Mouse (Mus musculus) retina, postnatal 1 day (tissue): Measurements from ENCODE around the gene Ifna13.
A peak's percentile ranks its signal among the peaks of the same experiment; 100 is the strongest.

ENCODE experiments used
- DNase-seq: peaks from one replicate; pipeline ENCODE4 v3.0.0-alpha.2; 2012

Ifna13 gene

DNA sequence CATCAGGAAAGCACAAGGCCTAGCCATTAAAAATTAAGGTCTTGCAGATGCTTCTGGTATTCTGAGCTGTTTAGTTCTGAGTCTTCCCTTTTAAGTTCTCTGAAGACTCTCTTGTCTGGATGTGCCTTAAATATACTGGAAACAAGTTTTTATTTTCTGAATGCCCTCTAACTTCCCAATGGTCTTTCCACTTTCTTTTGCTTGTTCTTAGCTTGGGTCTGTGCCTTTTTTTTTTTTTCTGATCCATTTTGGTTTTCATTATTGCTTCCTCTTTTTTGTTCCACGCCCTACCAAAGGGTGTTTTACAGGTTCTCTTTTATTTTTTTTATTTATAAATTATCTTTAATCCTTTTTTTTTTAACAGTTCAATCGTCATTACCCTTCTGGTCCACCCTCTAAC lies at the start of gene Ifna13:
Ifna13 (minus strand) TSS at position 101 of the 400 bp plus-strand sequence.
- no peak for DNase-seq

DNA sequence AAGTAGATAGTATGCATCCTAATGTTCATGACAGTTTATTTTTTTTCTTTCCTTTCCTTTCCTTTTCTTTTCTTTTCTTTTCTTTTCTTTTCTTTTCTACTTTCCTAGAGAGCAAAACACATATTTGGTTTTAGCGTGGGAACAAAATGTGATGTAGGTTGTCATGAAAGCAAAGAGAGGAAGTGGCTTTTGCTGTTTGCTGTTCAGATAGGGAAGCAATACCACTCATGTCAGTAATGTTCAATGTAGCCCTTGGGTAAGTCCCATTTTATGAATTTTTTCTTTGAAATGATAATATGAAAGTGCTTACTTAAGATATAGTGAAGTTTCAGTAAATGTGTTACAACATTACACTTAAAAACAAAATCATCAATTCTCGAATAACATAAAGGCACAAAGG lies 49.1 kb upstream of the Ifna13 start:
- no peak for DNase-seq

DNA sequence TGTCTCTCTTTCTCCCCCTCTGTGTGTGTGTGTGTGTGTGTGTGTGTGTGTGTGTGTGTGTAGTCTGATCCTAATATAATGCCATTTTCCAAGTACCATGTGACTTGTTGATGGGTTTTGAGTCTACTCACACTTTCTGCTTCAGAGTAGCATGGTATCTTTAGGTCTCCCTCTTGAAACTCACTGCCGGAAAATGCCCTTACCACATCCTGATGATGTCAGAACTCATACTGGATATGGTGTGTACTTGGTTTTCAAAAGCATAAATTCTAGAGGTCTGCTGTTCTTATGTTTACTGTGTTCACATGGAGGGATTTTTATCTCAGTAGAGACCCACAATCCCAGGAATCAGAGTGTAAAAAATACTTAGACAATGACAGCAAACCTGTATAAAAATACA lies 48.3 kb upstream of the Ifna13 start:
- DNase-seq, result no peak

DNA sequence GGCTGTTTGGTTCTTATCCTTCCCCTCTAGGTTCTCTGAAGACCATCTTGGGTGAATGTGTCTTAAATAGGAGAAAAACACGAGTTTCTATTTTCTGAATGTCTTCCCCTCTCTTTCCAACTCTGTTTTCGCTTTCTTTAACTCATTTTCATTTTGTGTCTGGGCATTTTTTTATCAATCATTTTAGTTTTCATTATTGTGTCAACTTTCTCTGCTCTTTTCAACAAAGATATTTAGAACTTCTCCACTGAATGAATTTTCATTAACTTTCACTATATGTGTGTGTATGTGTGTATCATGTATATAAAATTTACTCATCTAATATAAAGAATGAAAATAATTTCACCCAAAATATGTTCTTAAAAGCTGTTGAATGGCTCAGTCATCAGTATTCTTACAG lies 47.0 kb upstream of the Ifna13 start, which contains the start of gene Ifnab:
Ifnab (minus strand) TSS at position 101 of the 400 bp plus-strand sequence.
- no peak for DNase-seq

DNA sequence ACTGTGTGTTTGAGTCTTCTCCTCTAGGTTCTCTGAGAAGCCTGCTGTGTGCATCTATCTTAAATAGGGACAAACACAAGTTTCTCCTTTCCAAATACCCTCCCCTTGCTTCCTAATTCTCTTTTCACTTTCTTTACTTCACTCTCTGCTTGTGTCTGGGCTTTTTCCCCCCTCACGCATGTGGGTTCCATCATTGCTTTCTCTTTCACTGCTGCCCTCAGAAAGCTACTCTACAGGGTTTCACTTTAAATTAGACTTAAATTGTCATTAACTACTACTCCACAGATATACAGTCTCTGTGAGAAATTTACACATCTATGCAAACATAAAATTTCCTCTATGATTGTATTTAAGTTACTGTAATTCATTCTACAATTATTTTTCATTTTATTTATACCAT lies 39.6 kb upstream of the Ifna13 start, which contains the start of gene Ifna2:
Ifna2 (minus strand) TSS at position 101 of the 400 bp plus-strand sequence.
- no peak for DNase-seq

DNA sequence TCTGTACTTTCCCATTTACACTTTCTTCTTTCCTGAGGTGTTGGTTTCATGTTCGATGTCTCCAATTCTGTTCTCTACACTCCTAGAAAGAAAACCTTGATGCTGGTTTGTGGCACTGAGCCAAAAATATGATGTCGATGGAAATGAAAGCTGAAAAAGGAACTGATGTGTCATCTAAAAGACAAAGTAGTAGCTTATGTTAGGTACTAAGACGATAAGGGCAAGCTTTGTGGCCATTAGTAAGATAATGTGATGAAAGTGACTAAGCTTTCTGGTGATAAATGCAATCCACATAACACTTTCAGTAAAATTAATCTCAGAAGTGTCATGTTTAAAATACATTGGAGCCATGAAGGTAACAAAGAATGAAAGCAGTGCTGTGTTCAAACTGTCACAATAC lies 37.1 kb upstream of the Ifna13 start:
- no peak for DNase-seq

DNA sequence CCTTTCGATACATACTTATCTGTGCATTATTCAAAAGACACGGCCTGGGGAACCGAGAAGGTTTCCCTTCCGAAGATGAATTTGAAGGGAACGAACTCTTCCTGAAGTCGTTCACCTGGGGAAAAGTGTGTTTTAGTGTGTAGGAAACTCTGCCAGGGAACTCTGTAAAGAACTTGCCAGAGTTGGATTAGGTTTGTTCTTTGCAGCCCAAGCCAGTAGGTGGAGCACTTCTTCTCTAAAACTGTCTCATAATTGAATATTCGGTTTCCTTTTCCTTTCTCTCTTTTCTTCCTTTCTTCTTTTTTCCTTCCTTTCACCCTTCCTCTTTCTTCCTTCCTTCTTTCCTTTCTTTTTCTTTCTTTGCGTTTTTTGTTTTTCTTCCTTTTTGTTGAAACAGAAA lies 36.1 kb upstream of the Ifna13 start:
- DNase-seq, result peak; percentile 33

DNA sequence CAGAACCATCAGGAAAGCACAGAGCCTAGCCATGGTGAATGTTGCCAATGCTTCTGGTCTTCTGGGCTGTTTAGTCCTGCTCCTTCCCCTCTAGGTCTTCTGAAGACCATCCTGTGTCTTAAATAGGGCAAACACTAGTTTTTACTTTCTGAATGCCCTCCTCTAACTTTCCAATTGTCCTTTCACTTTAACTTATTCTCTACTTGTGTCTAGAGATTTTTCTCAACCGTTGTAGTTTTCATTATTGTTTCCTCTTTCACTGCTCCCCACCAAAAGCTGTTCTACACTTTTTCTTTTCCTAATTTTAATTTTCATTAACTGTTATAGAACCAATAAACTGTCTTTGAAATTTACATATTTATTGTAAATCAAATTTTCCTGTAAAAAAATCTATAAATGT lies 32.6 kb upstream of the Ifna13 start, which contains the start of gene Ifna16:
Ifna16 (minus strand) TSS at position 101 of the 400 bp plus-strand sequence.
- DNase-seq, result no peak

DNA sequence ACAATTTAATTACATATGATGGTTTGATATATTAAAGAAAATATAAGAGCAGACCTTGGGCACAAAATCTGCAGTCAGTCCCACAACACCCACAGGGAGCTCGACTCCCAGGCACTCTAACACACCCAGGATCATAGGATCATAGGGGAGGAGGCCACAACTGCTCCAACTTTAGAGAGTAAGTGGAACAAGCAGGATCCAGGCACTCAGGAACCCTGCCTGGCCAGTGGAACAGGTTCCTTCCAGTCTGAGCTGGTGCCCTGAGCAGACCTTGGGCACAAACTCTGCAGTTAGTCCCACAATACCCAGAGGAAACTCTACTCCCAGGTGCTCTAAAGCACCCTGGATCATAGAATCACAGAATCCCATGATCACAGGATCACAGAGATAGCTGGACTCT lies 11.2 kb upstream of the Ifna13 start:
- DNase-seq, result no peak

DNA sequence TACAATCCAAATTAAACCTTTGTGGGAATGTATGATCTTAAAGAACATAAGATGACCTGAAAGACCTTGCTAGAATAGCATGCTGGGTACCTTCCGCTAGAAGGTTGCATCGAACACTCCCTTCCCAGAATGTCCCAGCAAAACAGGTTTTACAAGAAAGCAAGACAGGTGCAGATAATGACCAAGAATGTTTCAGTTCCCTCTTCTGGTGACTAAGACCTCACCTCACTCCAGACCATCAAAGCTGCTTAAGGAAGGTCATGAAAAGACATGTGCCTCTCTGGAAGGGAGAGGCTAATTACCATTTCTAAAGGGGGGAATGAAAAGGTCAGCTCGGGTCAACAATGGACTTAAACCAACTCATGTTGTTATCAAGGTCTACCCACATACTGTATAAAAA lies 9.4 kb upstream of the Ifna13 start:
- no peak for DNase-seq

DNA sequence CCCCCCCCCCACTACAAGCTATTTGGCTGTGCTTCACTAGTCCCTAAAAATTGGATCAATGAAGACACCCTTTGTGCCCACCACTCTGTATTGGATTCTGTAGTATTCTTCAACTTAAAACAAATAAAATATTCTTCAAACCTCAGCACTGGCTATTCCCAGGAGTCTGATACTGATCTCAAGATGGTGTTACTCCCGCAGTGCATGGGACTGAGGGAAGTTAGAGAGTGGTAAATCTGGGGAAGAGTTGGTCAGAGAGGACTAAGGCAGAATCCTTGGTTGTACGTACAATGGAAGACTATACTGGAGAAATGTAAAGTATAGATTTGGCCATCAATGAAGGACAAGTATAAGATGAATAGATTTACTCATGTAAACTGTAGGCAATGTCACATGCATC lies 1.7 kb downstream of the Ifna13 start:
- peak; percentile 69 for DNase-seq

DNA sequence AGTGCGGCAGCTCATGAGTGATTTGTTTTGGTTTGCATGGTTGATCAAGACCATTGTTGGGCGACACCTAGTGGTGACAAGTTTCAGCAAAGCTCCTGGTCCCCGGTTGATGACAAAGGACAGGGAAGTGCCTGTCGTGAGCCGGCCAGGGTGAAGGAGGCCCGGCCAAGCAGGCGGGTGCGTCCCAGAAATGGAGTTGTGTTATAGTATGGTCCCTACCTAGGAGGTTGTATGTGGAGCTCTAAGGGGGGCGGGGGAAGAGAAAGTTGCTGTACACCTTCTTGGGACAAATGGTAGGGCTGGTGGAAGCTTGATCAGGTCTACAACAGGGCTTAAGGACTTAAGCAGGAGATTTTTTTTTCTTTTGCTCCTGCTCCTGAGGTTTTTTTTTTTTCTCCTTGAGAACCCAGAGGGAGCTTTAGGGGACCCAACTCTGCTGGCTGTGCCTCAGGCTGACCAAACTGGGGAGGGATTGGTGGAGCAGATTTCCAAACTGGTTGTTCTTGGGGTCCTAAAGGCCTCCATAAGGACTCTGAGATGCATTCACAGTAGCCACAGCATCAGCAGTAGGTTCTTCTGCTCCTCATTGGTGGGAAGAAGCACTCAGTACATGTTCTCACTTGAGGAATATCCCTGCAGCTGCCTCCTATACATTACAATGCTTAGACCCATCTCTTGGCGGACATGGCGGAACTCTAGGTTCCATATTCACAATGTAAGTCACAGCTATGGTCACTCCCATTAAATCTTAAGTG lies 3.0 kb downstream of the Ifna13 start:
- DNase-seq, result peak; percentile 94

DNA sequence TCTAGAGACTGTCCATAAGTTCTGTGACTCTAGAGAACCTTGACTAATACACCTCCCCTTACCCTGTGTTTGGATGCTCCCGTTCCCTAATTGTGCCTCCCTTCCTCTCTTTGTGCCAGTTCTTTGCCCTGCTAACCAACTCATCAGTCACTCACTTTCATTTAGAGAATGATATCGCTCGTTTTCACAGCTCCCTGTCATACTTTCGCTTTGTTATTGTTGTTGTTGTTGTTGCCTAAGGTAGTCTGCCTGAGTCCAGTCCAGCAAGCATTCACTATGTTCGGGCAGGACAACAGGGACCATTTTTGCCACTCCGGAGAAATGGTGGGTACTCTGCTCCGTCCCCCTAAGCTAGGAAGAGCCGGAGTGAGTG lies 3.6 kb downstream of the Ifna13 start:
- DNase-seq, result no peak

DNA sequence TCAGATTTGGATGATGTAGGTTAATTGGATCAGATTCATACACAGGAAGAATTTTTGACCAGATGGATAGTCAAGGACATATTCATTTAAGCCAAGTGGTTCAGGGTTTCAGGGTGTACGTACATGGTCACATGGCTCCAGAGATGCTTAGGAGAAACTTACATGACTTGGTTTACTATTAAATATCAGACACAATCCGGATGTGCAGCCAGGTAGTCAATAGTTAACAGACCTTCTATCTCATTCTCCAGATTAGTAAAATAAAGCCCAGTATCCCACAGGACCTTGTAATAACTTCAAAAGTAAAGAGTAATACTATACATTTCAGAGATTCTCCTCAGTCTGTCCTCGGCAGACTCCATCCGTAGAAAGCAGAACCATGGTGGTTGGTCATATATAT lies 9.9 kb downstream of the Ifna13 start, which contains the start of gene C87499:
C87499 (minus strand) TSS at position 101 of the 400 bp plus-strand sequence.
- DNase-seq, result no peak

DNA sequence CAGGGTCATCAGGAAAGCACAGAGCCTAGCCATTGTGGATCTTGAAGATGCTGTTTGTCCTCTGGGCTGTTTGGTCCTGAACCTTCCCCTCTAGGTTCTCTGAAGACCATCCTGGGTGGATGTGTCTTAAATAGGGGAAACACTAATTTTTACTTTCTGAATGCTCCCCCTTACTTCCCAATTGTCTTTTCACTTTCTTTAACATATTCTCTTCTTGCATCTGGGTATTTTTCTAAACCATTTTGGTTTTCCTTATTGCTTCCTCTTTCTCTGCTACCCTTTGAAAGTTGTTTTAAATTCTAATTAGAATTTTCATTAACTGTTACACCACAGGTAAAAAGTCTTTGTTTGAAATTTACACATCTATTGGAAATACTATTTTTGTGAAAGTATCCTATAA lies 41.0 kb downstream of the Ifna13 start, which contains the start of gene Ifna12:
Ifna12 (minus strand) TSS at position 101 of the 400 bp plus-strand sequence.
- no peak for DNase-seq
